Mouse (Mus musculus): ENCODE results near the gene Ptpn4.

The Ptpn4 gene

GRCm38 (mm10) chr1:119641090-119641812 is 196.2 kb downstream of the Ptpn4 start:
- no peak for DNase-seq (ENCODE audit: low spot score)

GRCm38 (mm10) chr1:119640006-119640405 is 197.4 kb downstream of the Ptpn4 start:
- DNase-seq (ENCODE audit: low spot score): no peak

GRCm38 (mm10) chr1:119637188-119638023 is 200.0 kb downstream of the Ptpn4 start:
- DNase-seq (ENCODE audit: low spot score): no peak

- DNase-seq (ENCODE audit: low spot score): peak; percentile 14
Observed at GRCm38 (mm10) chr1:119634746-119635145, 202.7 kb downstream of the Ptpn4 start.

- DNase-seq (ENCODE audit: low spot score): no peak
Observed at GRCm38 (mm10) chr1:119630428-119630827, 207.0 kb downstream of the Ptpn4 start.

GRCm38 (mm10) chr1:119626837-119627236 is 210.6 kb downstream of the Ptpn4 start:
- DNase-seq (ENCODE audit: low spot score): no peak

GRCm38 (mm10) chr1:119624444-119624843 is 213.0 kb downstream of the Ptpn4 start:
- peak; percentile 23 for DNase-seq (ENCODE audit: low spot score)

- no peak for DNase-seq (ENCODE audit: low spot score)
Observed at GRCm38 (mm10) chr1:119605396-119605795, 232.0 kb downstream of the Ptpn4 start.
